Mouse (Mus musculus): Measurements from ENCODE around the gene Acvr1. TPM values are rescaled to one million over a fixed set of nuclear protein-coding genes. Genes with fewer than 3 reads are reported as not detected.

Acvr1 gene
- total RNA-seq, 4 experiments from 2014 or later, result 14.2 to 17.0 (median 15.0) TPM

DNA sequence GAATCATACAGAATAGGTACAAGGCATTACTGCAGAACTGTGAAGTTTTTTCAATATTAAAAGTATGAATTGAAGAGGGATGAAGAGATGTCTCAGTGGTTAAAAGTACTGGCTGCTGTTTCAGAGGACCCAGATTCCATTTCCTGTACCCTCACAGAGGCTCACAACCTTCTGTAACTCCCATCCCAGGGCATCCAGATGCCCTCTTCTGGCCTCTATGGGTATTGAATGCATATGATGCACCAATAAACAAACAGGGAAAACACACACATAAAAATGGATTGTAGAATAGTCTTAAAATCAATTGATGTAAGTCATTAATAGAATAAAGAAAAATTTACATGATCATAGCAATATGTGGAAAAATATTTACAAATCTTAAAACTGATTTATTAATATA is 151.9 kb downstream of the Acvr1 start:
- DNase-seq (ENCODE audit: low spot score), result no peak

DNA sequence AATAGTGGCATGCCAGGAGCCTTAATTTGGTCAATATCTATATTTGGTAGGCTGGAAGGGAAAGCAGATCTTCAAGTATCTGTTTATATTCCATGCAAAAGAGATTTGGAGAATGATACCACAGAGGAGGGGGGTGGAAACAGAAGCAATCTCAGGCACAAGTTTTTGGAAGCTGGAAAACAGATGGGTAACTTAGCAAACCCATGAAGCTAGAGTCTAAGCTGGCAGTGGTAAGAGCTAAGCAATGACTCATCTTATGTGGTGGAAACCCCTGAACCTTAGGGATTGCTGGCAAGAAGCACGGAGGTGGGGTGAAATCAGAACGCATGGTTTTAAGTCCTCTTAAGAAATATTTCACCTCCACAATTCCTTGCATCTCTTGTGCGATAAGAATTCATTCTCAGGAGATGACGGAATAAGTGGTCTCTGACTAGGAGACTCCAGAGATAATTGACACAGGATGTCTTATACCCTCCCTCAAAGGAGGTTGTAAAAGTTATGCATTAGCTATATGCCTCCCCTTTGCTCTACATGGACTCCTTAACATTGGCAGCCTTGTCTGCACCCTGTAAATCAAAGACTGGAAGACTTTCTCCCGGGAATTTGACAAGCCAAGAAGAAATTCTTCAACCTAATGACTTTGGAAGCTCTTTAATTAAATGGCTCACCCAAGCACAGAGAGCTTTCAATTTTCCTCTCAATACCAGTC is 157.9 kb downstream of the Acvr1 start:
- no peak for DNase-seq (ENCODE audit: low spot score)

DNA sequence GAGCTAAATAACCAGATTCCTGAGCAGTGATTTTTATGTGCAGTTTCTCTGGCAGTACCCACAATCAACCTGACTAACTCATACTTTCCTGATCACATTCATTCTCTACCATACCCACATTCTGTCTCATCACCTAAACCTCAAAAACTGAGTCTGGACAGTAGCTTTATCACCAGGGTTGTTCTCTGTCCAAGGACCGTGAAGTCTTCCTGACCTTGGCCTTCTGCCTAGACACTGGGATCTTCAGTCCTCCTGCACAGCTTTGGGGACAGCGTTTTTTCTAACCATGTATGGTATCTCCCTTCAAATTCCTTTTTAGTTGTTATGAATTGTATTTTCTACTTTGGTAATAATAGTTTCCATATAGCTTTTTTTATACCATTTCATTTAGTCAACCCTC is 163.5 kb downstream of the Acvr1 start:
- DNase-seq (ENCODE audit: low spot score), result no peak

DNA sequence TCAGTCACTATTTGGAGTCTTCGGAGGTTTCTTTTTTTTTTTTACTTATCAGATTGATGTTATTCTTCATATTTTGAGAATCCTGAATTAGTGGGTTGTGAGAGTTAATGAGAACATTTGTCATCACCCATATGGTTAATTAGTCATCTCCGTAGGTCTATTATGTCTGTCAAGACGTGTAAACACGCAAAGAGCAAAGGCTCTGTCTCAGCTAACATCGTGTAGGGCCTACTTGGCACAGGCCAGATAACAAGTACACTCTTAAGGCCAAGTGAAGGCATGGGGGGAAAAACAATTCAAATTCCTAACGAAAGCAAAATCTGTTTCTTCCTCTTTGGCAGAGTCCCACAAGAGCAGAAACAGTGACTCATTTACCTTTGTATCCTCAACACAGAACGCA is 178.4 kb downstream of the Acvr1 start:
- no peak for DNase-seq (ENCODE audit: low spot score)

DNA sequence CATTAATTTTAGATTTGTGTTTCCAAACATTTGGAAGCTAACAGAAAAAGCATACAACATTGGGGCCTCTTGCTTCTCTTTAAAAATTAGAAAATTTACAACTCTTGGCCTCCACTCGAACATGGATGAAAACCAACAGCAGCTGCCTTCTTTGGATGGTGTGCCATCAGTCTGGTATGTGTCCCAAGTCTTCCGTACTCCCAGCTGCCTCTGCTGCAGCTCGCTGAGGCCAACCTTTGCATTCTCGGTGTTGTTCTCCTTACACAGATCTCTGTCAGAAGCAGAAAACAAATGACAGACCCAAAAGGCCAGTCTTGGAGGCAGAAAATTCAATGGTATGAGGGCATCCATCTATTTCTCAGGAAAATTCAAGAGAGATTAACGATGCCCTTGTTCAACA is 186.9 kb downstream of the Acvr1 start:
- DNase-seq (ENCODE audit: low spot score), result no peak

DNA sequence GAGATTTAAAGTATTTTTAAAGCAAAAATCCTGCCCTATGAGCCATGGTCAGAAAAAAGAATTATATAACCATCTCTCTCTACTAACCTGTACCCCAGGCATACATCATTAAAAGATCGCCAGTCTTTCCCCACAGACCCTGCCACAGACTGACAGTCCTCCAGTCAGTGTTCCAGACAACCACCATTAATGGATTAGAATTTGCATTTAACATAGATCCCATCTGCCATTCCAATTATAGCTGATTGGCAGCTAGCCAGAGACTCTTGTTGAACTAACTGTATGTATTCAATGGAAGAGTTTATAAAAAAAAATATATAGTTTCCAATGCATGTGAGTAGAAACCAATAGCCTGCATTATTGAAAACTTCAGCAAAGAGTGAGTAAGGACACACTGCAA is 187.5 kb downstream of the Acvr1 start:
- no peak for DNase-seq (ENCODE audit: low spot score)

DNA sequence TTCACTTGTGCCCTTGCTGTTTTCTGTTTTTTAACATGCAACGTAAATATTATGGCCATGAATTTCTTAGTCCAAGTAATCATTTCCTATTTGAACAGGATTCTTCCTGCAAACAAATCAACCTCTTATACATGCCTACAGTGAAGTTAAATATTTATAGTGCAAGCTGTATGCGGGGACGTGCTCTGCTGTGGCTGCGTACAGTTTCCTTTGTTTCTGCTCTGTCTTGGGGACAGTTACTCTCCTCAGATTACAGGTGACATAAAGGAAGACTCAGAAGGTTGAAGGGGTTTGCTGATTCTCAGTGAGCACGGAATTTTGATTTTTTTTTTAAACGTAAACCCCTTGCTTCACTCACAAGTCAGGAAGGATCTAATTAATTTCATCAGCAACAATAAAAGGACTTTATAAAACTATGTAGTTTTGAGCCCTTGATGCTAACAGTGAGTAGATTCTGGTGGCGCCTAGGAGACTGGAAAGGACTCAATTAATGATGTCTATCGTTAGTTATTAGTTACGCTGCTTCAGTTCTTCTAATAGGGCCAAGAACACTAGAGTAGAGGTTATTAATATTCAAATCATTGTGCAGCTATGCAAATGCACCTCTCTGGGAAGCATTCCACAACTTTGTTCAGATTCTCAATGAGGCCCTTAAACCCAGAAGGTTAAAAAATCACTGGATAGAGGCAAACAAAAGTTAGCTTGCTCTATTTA is 189.4 kb downstream of the Acvr1 start:
- no peak for DNase-seq (ENCODE audit: low spot score)

DNA sequence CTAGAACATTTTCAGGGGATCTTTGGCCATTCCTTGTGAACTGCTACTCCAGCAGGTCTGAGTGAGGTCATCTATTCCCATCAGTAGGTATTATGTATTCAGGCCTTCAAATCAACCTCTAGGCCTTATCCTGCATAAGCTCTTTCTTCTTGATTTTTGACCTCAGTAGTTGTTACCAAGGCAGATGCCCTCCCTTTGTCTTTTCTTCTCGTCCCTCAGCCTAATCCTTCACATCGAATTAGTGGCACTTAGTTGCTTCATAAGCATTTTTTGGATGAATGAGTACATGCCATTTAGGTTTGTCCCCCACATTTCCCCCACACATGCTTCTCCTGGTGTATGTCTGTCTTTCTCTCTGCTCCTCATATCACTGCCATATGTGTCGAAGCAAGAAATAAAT is 200.8 kb downstream of the Acvr1 start:
- no peak for DNase-seq (ENCODE audit: low spot score)

DNA sequence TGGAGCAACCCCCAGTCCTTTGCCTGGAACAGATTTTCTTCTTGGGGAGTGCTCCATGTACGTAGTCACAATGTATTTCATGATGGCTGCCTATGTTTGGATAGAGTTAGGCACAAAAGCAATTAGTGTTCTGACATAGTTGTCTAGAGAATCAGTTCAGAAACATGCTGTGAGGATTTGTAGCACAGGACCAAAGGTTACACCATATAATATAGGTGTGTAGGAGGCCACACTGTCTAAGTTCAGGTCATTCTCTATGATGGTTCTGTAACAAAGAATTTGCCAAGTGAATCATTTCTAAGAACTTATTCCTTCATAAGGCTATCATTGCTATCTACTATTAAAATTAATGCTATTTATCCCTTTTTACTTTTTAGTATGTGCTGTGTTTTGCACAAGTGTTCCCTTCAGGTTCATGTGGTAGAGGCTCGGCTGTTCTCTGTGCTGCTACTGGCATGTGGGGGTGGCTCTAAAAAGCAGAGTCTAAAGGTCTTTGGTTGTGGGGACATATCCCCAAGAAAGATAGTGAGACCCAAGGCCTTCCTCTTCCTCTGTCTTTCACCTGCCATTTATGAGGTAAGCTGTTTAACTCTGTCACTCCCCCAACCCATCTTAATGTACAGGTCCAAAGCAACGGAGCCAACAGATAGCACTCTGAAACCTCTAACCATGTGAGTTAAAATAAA is 205.5 kb downstream of the Acvr1 start:
- DNase-seq (ENCODE audit: low spot score), result no peak

DNA sequence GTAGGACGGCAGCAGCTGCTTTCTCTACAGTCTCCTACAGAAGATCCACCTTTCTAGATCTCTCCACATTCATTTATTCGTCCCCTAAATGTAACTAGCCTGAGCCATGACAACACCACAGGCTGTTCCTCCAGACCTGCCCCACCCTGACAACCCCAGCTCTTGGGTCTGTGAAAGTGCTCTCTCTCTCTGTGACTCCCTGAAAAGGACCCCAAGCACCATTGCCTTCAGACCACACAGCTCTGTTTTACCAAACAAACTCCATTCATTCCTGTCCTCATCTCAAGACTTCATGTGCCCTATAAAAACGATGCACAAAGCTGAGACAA is 208.9 kb downstream of the Acvr1 start:
- DNase-seq (ENCODE audit: low spot score), result no peak

DNA sequence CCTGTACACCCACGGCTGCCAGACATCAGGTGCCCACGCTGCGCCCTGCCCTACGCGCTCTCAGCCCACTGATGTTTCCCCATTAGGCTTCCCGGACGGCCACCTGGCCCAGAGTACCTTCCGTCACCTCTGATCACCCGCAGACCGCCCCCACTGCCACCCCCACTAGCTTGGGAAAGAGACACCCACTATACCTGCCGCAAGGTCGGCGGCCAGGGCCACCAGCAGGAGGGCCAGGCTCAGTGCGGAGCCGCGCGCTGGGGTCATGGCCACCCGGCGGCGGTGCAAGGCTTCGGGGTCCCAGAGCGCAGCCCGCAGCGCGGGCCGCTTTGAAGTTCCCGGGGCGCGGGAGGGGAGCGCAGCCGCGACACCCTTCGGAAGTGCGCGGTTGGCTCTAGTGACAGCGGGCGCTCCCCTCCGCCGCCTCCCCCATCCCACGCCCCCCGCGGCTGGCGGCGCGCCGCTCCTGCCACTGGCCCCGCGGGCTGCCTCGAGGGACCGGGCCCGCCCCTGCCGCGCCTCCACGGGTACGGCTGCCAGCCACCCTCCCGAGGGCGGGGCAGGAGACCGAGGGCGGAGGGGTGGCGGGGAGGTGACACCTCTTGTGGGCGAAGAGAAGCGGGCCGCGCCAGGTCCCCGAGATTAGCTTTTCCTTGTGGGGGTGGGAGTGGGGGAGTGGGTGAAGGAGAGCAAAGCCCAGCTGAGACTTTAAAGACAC is 209.4 kb downstream of the Acvr1 start, which contains the start of gene Acvr1c:
TSS of gene Acvr1c (minus strand) at position 482 of the 718 bp plus-strand sequence.
- no peak for DNase-seq (ENCODE audit: low spot score)

DNA sequence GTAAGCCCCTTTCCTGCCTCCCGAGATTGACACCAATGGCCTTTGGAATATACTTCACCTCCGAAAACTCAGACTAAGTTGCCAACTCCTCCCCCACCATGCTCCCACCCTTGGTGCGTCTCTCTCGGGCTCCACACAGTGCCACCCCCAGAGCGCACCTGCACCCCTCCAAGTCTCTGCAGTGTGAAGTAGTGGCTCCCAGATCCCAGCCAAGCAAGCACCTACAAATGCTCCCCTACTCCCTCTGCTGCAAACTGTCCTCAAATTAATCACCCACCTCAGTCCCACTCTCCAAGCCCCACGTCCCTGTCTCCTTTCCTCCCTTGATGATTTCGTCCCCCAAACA is 209.9 kb downstream of the Acvr1 start:
- no peak for DNase-seq (ENCODE audit: low spot score)

DNA sequence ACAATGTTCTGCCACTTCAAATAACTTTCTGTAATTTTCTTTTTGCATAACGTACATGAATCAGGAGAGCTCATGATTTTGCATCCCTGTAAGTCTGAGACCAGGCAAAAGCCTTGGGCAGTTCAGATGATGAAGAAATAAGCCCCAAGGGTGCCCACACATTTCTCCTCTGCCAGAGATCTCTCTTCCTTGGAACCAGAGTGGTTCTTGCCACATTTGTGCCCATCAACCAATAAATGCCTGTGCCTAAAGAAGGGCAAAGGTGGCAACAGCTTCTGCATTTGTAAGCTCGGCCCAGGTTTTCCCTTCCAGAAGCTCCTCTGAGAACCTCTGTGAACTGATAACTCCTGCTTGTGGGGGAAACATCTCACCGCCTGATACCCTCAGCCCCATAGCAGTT is 212.6 kb downstream of the Acvr1 start:
- DNase-seq (ENCODE audit: low spot score), result no peak

DNA sequence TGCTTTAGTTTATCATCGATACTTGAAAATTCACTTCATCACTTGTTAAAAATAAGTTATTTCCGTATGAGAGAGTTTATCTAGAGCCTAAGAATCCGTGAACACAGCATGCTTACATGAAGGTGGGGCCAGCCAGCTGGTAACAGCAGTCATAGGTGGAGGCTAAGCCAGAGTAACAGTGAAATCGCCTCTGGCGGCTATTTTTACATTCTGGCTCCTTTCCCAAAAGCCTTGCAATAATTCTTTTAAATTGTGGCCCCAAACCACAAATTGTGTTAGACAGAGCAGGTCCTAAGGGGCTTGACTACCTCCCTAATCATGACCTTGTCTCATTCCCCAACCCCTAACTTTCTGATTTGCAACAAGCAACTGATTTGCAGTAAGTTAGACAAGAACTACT is 214.1 kb downstream of the Acvr1 start:
- DNase-seq (ENCODE audit: low spot score), result no peak

DNA sequence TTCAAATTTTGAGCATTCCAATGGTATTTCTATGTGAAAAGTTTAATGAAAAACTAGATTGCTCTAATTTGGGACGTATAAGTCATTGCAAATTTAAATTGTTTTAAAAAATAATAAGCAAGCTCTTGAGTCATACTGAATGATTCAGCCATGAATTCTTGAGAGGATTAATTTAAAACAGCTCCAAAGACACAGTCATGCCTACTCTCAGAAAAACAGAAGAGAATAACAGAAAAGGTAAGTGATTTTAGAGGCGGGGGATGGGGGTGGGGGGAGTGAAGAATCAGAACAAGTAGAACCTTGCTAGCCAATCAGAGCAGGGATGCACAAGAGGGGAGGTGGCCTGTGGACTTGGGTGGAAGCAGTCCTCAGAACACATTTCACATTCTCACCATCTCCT is 216.3 kb downstream of the Acvr1 start:
- no peak for DNase-seq (ENCODE audit: low spot score)

Other genes starting within 250 kb of the Acvr1 start
- gene Acvr1c, start 209.3 kb downstream of the Acvr1 start, total RNA-seq (2022), result under 1 TPM; 0.14 to 0.69 (median 0.21) TPM
- not detected for gene Gm17409, start 97.0 kb downstream of the Acvr1 start, total RNA-seq (2022)
- 1 to 10 TPM; 1.9 to 4.7 (median 3.3) TPM for gene Upp2, start 141 bp upstream of the Acvr1 start, total RNA-seq (2022)